Mouse (Mus musculus): ENCODE measurements at regions not wholly inside any gene's neighbourhood (a gene's known extent, or its start where the extent isn't known, plus 50 kb on each side); places are given as distances from the start of the nearest gene placed in this dataset.

- no peak for DNase-seq (ENCODE audit: low spot score in 2 of 2)
Observed at GRCm38 (mm10) chr3:66518289-66518688, 221.7 kb upstream of the Veph1 start.

GRCm38 (mm10) chr3:66515773-66516406 is 219.3 kb upstream of the Veph1 start:
- no peak for DNase-seq (ENCODE audit: low spot score in 2 of 2)

GRCm38 (mm10) chr3:66514587-66514986 is 217.9 kb upstream of the Veph1 start:
- DNase-seq (ENCODE audit: low spot score in 2 of 2), result no peak

GRCm38 (mm10) chr3:66512408-66512807 is 215.8 kb upstream of the Veph1 start:
- DNase-seq (ENCODE audit: low spot score in 2 of 2), result no peak

GRCm38 (mm10) chr3:66510455-66510854 is 213.8 kb upstream of the Veph1 start:
- DNase-seq (ENCODE audit: low spot score in 2 of 2), result no peak

- DNase-seq (ENCODE audit: low spot score in 2 of 2), result no peak
Observed at GRCm38 (mm10) chr3:66506125-66506524, 209.5 kb upstream of the Veph1 start.

GRCm38 (mm10) chr3:66505476-66506076 is 208.9 kb upstream of the Veph1 start:
- DNase-seq (ENCODE audit: low spot score in 2 of 2), result no peak

GRCm38 (mm10) chr3:66504717-66505116 is 208.1 kb upstream of the Veph1 start:
- no peak for DNase-seq (ENCODE audit: low spot score in 2 of 2)

- DNase-seq (ENCODE audit: low spot score in 2 of 2), result no peak
Observed at GRCm38 (mm10) chr3:66503615-66504014, 207.0 kb upstream of the Veph1 start.

- no peak for DNase-seq (ENCODE audit: low spot score in 2 of 2)
Observed at GRCm38 (mm10) chr3:66501865-66502264, 205.2 kb upstream of the Veph1 start.

GRCm38 (mm10) chr3:66494442-66495113 is 197.9 kb upstream of the Veph1 start:
- no peak for DNase-seq (ENCODE audit: low spot score in 2 of 2)

- DNase-seq (ENCODE audit: low spot score in 2 of 2), result no peak
Observed at GRCm38 (mm10) chr3:66490696-66491357, 194.2 kb upstream of the Veph1 start.

- DNase-seq (ENCODE audit: low spot score in 2 of 2), result no peak
Observed at GRCm38 (mm10) chr3:66488724-66489123, 192.1 kb upstream of the Veph1 start.

GRCm38 (mm10) chr3:66486658-66487057 is 190.0 kb upstream of the Veph1 start:
- no peak for DNase-seq (ENCODE audit: low spot score in 2 of 2)

GRCm38 (mm10) chr3:66486184-66486583 is 189.5 kb upstream of the Veph1 start:
- no peak for DNase-seq (ENCODE audit: low spot score in 2 of 2)

GRCm38 (mm10) chr3:66480718-66481117 is 184.1 kb upstream of the Veph1 start:
- DNase-seq (ENCODE audit: low spot score in 2 of 2), result peak; percentile 43 to 52

GRCm38 (mm10) chr3:66479266-66479665 is 182.6 kb upstream of the Veph1 start:
- no peak for DNase-seq (ENCODE audit: low spot score in 2 of 2)

- peak; percentile 44 to 65 for DNase-seq (ENCODE audit: low spot score in 2 of 2)
Observed at GRCm38 (mm10) chr3:66466321-66466720, 169.7 kb upstream of the Veph1 start.

- no peak for DNase-seq (ENCODE audit: low spot score in 2 of 2)
Observed at GRCm38 (mm10) chr3:66465371-66465770, 168.7 kb upstream of the Veph1 start.

GRCm38 (mm10) chr3:66462341-66462740 is 165.7 kb upstream of the Veph1 start:
- DNase-seq (ENCODE audit: low spot score in 2 of 2), result no peak

- DNase-seq (ENCODE audit: low spot score in 2 of 2), result no peak
Observed at GRCm38 (mm10) chr3:66446274-66447159, 149.9 kb upstream of the Veph1 start.

GRCm38 (mm10) chr3:66433216-66433615 is 136.6 kb upstream of the Veph1 start:
- no peak for DNase-seq (ENCODE audit: low spot score in 2 of 2)

Measured in right cerebral cortex, postnatal 10 days (tissue).